Comparison of ENCODE assay signal across 8 mouse cellular contexts in genomic region chr12:100479892-100480621, GRCm38 (mm10). TPM values are rescaled to one million over a fixed set of nuclear protein-coding genes. Genes with fewer than 3 reads are reported as not detected.
A peak's percentile ranks its signal among the peaks of the same experiment; 100 is the strongest.
DNase-seq lines count a peak whose midpoint lies in the region; ATAC-seq and TF ChIP-seq lines count a peak whose summit lies in the region.

No protein-coding gene starts in this region.

- peak; percentile 69 for TF ChIP-seq RAD21 in MEL (IDR thresholded peaks at IDR 0.05; ENCODE audit: low read depth, low read length)

- peak; percentile 70 for TF ChIP-seq CTCF in cerebellum, adult 2 months (IDR thresholded peaks at IDR 0.05; ENCODE audit: borderline replicate concordance, insufficient read depth, low read depth, low read length)
- TF ChIP-seq CTCF in MEL (IDR thresholded peaks at IDR 0.05 in 2 of 3, conservative IDR thresholded peaks at IDR 0.05 in 1 of 3; ENCODE audit: control insufficient read depth in 1 of 3, insufficient read depth in 1 of 3, low read depth in 2 of 3, low read length in 3 of 3, poor library complexity in 1 of 3, severe bottlenecking in 1 of 3) = peak; percentile 40 to 76 (median 69)
- peak; percentile 67 for TF ChIP-seq CTCF in cortical plate, adult 2 months (IDR thresholded peaks at IDR 0.05; ENCODE audit: extremely low read depth, insufficient read depth, low read length)

- peaks cover 30% of the 10 kb centered on the region for H3K4me1 ChIP-seq in cerebellum, adult 2 months (ENCODE audit: control insufficient read depth, insufficient read depth, low read length)
- no peaks in the 10 kb centered on the region for H3K4me1 ChIP-seq in MEL (ENCODE audit: control insufficient read depth in 1 of 2, insufficient read depth in 2 of 2, low read length in 2 of 2)
- H3K4me1 ChIP-seq in cortical plate, adult 2 months (ENCODE audit: control insufficient read depth, insufficient read depth, low read length) = peaks cover 20% of the 10 kb centered on the region
- peaks cover 12% of the 10 kb centered on the region for H3K4me1 ChIP-seq in heart, embryonic 15.5 days (replicated peaks)

- peak; percentile 51 for DNase-seq in cerebellum, adult 2 months
- DNase-seq in cerebellum, adult 11 months = no peak
- peak; percentile 48 for DNase-seq in MEL (ENCODE audit: low read depth, low spot score)
- DNase-seq in kidney, postnatal 14 days = peak; percentile 72
- peak; percentile 35 to 60 for DNase-seq in spleen, postnatal 14 days (ENCODE audit: low spot score in 2 of 2)

- no peaks in the 10 kb centered on the region for H3K27me3 ChIP-seq in cerebellum, adult 2 months (ENCODE audit: control insufficient read depth, insufficient read depth, low read length)
- H3K27me3 ChIP-seq in MEL (ENCODE audit: control insufficient read depth in 1 of 2, insufficient read depth in 2 of 2, low read length in 2 of 2) = no peaks in the 10 kb centered on the region
- H3K27me3 ChIP-seq in heart, embryonic 15.5 days = no peaks in the 10 kb centered on the region

- H3K4me3 ChIP-seq in cerebellum, adult 2 months (replicated peaks; ENCODE audit: insufficient read depth, low read depth, low read length) = no peak overlapping the region
- no peak overlapping the region for H3K4me3 ChIP-seq in MEL (ENCODE audit: control insufficient read depth in 1 of 2, insufficient read depth in 1 of 2, low read depth in 2 of 2, low read length in 2 of 2)
- H3K4me3 ChIP-seq in cortical plate, adult 2 months (ENCODE audit: insufficient read depth, low read length) = no peak overlapping the region
- H3K4me3 ChIP-seq in heart, embryonic 15.5 days = no peak overlapping the region

- no peak for TF ChIP-seq POLR2A in cerebellum, adult 2 months (IDR thresholded peaks at IDR 0.05; ENCODE audit: borderline replicate concordance, insufficient read depth, low read length)
- TF ChIP-seq POLR2A in MEL (IDR thresholded peaks at IDR 0.05; ENCODE audit: control insufficient read depth in 1 of 2, insufficient read depth in 1 of 2, low read depth in 1 of 2, low read length in 2 of 2, poor library complexity in 1 of 2) = no peak
- TF ChIP-seq POLR2A in cortical plate, adult 2 months (IDR thresholded peaks at IDR 0.05; ENCODE audit: extremely low read depth, insufficient read depth, low read length) = no peak

- no peak overlapping the region for H3K9ac ChIP-seq in MEL (ENCODE audit: control insufficient read depth, low read depth, low read length, poor library complexity, severe bottlenecking)
- no peak overlapping the region for H3K9ac ChIP-seq in heart, embryonic 15.5 days

- peaks cover 0 to 2% of the 10 kb centered on the region in 2 experiments; a peak in 1 of 4 replicates for H3K36me3 ChIP-seq in MEL (ENCODE audit: control insufficient read depth in 1 of 2, insufficient read depth in 2 of 2, low read length in 2 of 2)
- 0 out of 2 replicates have a peak, but pooled peaks cover 3% of the 10 kb centered on the region for H3K36me3 ChIP-seq in heart, embryonic 15.5 days

- no peak for TF ChIP-seq EP300 in MEL (IDR thresholded peaks at IDR 0.05; ENCODE audit: low read depth in 1 of 2, low read length in 2 of 2)

- ATAC-seq in heart, embryonic 15.5 days (replicated peaks; ENCODE audit: insufficient number of reproducible peaks, insufficient read depth, low FRiP score, low read depth) = peak; percentile 41; the same call in 1 of the 2 replicates
- ATAC-seq in megakaryocyte-erythroid progenitor cell, adult 5-6 weeks (replicated peaks; ENCODE audit: low FRiP score, low TSS enrichment, poor library complexity, severe bottlenecking) = peak; percentile 85

- no peak overlapping the region for H3K4me2 ChIP-seq in heart, embryonic 15.5 days

- 57% methylated on average over 7 of the region's 7 CpGs for WGBS in cerebellum, adult 2 months
- WGBS in heart, embryonic 15.5 days = 33% methylated on average over 7 of the region's 7 CpGs

- no peaks in the 10 kb centered on the region for H3K9me3 ChIP-seq in MEL (replicated peaks; ENCODE audit: insufficient read depth, low read length)
- H3K9me3 ChIP-seq in heart, embryonic 15.5 days (replicated peaks) = no peaks in the 10 kb centered on the region

- H3K79me2 ChIP-seq in MEL (ENCODE audit: control insufficient read depth, insufficient read depth, low read length, poor library complexity) = no peaks in the 10 kb centered on the region

- H3K27ac ChIP-seq in cerebellum, adult 2 months (ENCODE audit: insufficient read depth, low read length) = no peak overlapping the region
- no peak overlapping the region for H3K27ac ChIP-seq in MEL (ENCODE audit: control insufficient read depth, low read depth, low read length)
- H3K27ac ChIP-seq in cortical plate, adult 2 months (ENCODE audit: insufficient read depth, low read length) = peak overlapping the region; percentile 80
- no peak overlapping the region for H3K27ac ChIP-seq in heart, embryonic 15.5 days

TF ChIP-seq in MEL, 35 proteins besides CTCF, POLR2A, EP300 and RAD21:
- no peak for TF ChIP-seq GABPA (IDR thresholded peaks at IDR 0.05; ENCODE audit: low read depth, low read length)
- TF ChIP-seq USF1 (IDR thresholded peaks at IDR 0.05; ENCODE audit: low read depth, low read length) = no peak
- no peak for TF ChIP-seq HCFC1 (IDR thresholded peaks at IDR 0.05; ENCODE audit: low read depth, low read length)
- TF ChIP-seq KAT2A (conservative IDR thresholded peaks at IDR 0.05; ENCODE audit: low read depth, low read length) = no peak
- TF ChIP-seq SMC3 (IDR thresholded peaks at IDR 0.05; ENCODE audit: low read depth, low read length) = peak; percentile 70
- no peak for TF ChIP-seq ZKSCAN1 (IDR thresholded peaks at IDR 0.05; ENCODE audit: low read depth, low read length)
- no peak for TF ChIP-seq TCF12 (IDR thresholded peaks at IDR 0.05; ENCODE audit: low read depth, low read length)
- no peak for TF ChIP-seq MYC (IDR thresholded peaks at IDR 0.05; ENCODE audit: low read depth, low read length)
- TF ChIP-seq NELFE (IDR thresholded peaks at IDR 0.05; ENCODE audit: low read depth, low read length) = no peak
- no peak for TF ChIP-seq MEF2A (IDR thresholded peaks at IDR 0.05; ENCODE audit: extremely low read depth, insufficient replicate concordance, low read depth, low read length, poor library complexity, severe bottlenecking)
- TF ChIP-seq TBP (IDR thresholded peaks at IDR 0.05; ENCODE audit: low read depth, low read length) = no peak
- peak; percentile 24; the same call in 1 of the 2 replicates for TF ChIP-seq ZNF384 (IDR thresholded peaks at IDR 0.05; ENCODE audit: low read depth, low read length)
- no peak for TF ChIP-seq MAX (IDR thresholded peaks at IDR 0.05; ENCODE audit: low read length)
- TF ChIP-seq ZC3H11A (IDR thresholded peaks at IDR 0.05; ENCODE audit: low read depth, low read length) = peak; percentile 48; the same call in 1 of the 2 replicates
- no peak for TF ChIP-seq MXI1 (IDR thresholded peaks at IDR 0.05; ENCODE audit: low read depth, low read length)
- TF ChIP-seq E2F4 (IDR thresholded peaks at IDR 0.05; ENCODE audit: borderline replicate concordance, low read depth, low read length) = no peak
- TF ChIP-seq ZMIZ1 (IDR thresholded peaks at IDR 0.05; ENCODE audit: low read depth, low read length) = no peak
- TF ChIP-seq MAZ (IDR thresholded peaks at IDR 0.05; ENCODE audit: low read depth, low read length) = no peak
TF ChIP-seq in MEL: peak in this region for 3.

RNA-seq across cellular contexts. Expression of gene Ttc7b, which starts 40.6 kb away (rescaled TPM):
- polyA plus RNA-seq in cerebellum, adult 2 months (2012; rRNA removed) = 144 and 149 TPM in 2 replicates
- total RNA-seq in MEL (2012; rRNA removed) = 9.8 and 11.7 TPM in 2 replicates
- 10 to 100 TPM in 1 of 2 experiments, not detected in 1; 23.7 TPM for polyA plus RNA-seq in MEL (2012; ENCODE audit: insufficient read depth in 1 of 2, insufficient read length in 2 of 2, low read depth in 1 of 2, low replicate concordance in 2 of 2, missing spikeins in 1 of 2)
- polyA plus RNA-seq in cortical plate, adult 2 months (2012; rRNA removed) = 221 and 228 TPM in 2 replicates
- 9.2 TPM in 2 replicates for polyA plus RNA-seq in heart, embryonic 15.5 days (2015; fragmentation: Nextera tagmentation; extraction: Ambion mirVana)
- total RNA-seq in megakaryocyte-erythroid progenitor cell, adult 5-6 weeks (2014; fragmentation: Nextera tagmentation) = 7.9 and 9.0 TPM in 2 replicates
- total RNA-seq in megakaryocyte-erythroid progenitor cell, adult 5-6 weeks (2017) = 6.3 and 10.1 TPM in 2 replicates
